Mouse (Mus musculus) kidney, adult 2 months (tissue): ENCODE measurements around the gene Sh3rf1. TPM values are rescaled to one million over a fixed set of nuclear protein-coding genes. Genes with fewer than 3 reads are reported as not detected.

Experiments used
- DNase-seq: peaks from one replicate; pipeline ENCODE4 v3.0.0; 2021
- H3K27ac ChIP-seq: fragments of 200-500 bp; 2 replicates; pipeline ENCODE4 v1.5.1; 2012; ENCODE audit warnings: low read depth, low read length, control low read depth, inconsistent platforms; ENCODE audit not compliant: insufficient read depth
- H3K27me3 ChIP-seq: fragments of 200-500 bp; replicated peaks from 2 replicates; pipeline ENCODE4 v1.6.1; 2012; ENCODE audit warnings: mild to moderate bottlenecking, moderate library complexity, low read length, inconsistent platforms; ENCODE audit not compliant: control insufficient read depth, insufficient read depth
- H3K36me3 ChIP-seq: fragments of 200-500 bp; 2 replicates; pipeline ENCODE4 v1.6.1; 2012; ENCODE audit warnings: mild to moderate bottlenecking, moderate library complexity, low read length, inconsistent platforms; ENCODE audit not compliant: control insufficient read depth, insufficient read depth
- H3K4me1 ChIP-seq: fragments of 200-500 bp; 2 replicates; pipeline ENCODE4 v1.6.1; 2011; ENCODE audit warnings: low read length; ENCODE audit not compliant: control insufficient read depth, insufficient read depth
- H3K4me3 ChIP-seq: fragments of 200-500 bp; 2 replicates; pipeline ENCODE4 v1.5.1; 2011; ENCODE audit warnings: mild to moderate bottlenecking, low read depth, low read length, control low read depth; ENCODE audit not compliant: insufficient read depth
- CTCF ChIP-seq: fragments of 200-500 bp; conservative IDR thresholded peaks from 2 replicates; pipeline ENCODE4 v1.5.1; 2011; ENCODE audit warnings: low read depth, mild to moderate bottlenecking, control low read depth, low read length, moderate library complexity, mixed read lengths; ENCODE audit not compliant: insufficient read depth, insufficient read length
- POLR2A ChIP-seq: fragments of 200-500 bp; IDR thresholded peaks from one replicate; pipeline ENCODE4 v1.6.1; 2011; ENCODE audit warnings: low read depth, low read length, control low read depth
- WGBS: fragments of 180-500 bp; shearing (Covaris S2); methylation state at CpG from one replicate; pipeline ENCODE4 v1.1.7; 2018; 5-methylcytosine and 5-hydroxymethylcytosine counted together
- polyA plus RNA-seq: library from polyadenylated mRNA; depleted of rRNA; stranded (reverse); fragments of >200 nt; gene quantifications from 2 replicates; pipeline ENCODE4 v1.2.3, GENCODE M21; 2012

Gene Sh3rf1
- polyA plus RNA-seq, 1 experiment: 14.4 TPM

DNA sequence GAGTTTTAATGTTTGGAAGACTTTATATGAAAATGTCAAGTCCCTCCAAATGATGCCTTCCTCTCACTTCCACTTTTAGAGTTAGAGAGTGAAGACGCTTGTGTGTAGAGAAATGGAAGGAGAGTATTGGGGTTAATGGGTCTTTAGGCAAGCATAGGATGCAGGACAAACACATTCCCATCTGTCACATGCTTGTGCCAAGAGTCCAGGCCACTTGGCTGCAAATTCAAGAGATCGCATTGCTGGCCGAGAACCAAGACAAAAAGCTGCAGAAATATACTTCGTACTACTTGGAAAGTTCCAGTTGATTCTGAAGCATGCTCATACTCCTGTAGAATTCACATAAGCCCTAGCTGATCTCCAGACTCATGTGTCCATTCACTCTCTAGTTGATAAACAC lies 41.7 kb upstream of the Sh3rf1 start:
- TF ChIP-seq CTCF: no peak
- no peak overlapping the region for H3K27ac ChIP-seq
- peaks cover 7% of the 10 kb centered on the region; the same call in 1 of the 2 replicates for H3K4me1 ChIP-seq
- 81% methylated on average over 4 of the region's 4 CpGs for WGBS
- H3K36me3 ChIP-seq: no peaks in the 10 kb centered on the region
- DNase-seq: no peak
- H3K27me3 ChIP-seq: no peaks in the 10 kb centered on the region
- no peak overlapping the region for H3K4me3 ChIP-seq

DNA sequence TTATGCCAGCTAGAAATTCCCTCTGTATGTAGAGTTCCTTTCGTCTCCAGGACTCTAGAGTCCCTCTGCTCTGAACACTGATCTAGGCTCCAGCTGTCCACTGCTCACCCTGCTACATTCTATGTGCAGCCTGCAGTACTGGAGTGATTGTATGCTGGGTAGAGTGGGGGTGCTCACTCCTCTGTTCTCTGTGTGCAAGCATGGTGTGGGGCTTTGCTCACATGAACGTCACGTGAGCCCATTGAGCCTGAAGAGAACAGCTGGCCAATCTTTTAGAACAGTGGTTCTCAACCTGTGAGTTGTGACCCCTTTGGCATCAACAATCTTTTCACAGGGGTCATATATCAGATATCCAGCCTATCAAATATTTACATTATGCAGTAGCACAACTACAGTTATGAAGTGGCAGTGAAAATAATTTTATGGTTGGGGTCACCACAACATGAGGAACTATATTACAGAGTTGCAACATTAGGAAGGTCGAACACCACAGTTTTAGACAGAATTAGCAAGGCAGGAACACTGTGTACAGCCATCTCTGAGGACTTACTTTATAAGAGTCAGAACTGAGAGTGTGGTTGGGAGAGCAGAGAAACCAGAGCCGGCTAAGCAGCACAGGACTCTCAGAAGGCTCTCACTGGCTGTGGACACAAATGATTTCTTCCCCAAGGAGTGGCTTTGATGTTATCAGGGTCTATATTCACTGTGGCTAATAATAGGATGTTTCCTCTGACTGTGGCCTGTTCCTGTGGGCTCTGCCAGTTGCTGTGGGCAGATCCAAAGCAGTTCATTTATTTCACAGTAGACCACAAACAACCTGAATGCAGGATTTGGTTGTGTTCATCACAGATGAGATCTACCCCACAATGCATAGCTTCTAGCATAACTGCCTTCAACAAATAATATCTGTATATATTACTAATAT lies 38.1 kb upstream of the Sh3rf1 start:
- Histone ChIP-seq H3K4me3 (no peak overlapping the region), H3K27me3 (no peaks in the 10 kb centered on the region), H3K4me1 (no peaks in the 10 kb centered on the region), H3K27ac (no peak overlapping the region), H3K36me3 (no peaks in the 10 kb centered on the region)
- TF ChIP-seq POLR2A: no peak
- no peak for TF ChIP-seq CTCF
- 74% methylated on average over 5 of the region's 5 CpGs for WGBS
- no peak for DNase-seq

DNA sequence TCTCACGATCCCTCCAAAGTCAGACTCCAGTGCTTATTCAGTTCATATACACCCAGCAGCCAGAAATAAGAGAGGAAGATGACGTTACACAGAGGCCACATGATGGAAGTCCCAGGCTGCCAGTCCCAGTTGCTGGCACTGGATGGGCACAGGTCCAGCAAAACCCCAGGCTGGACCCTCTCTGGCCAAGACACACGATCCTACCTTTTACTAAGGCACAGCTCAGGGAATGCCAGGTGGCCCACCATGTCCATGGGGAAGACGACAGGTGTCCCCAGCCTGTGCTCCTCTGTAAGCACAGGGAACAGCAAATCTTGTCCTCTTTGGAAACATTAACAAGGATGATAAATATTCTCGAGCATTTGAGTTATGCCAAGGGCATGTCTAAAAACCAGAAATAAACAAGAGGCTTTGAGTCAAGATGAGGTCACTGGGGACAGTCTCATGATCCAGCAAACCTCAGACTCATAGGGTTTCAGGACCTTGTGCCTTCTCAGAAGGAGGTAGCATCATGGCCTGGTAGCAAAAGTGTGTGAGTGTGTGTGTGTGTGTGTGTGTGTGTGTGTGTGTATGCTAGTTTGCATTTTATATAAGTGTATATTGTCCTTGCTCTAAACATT lies 29.3 kb upstream of the Sh3rf1 start:
- H3K27ac ChIP-seq: no peak overlapping the region
- DNase-seq: no peak
- no peaks in the 10 kb centered on the region for H3K27me3 ChIP-seq
- no peaks in the 10 kb centered on the region for H3K36me3 ChIP-seq
- TF ChIP-seq POLR2A (no peak), CTCF (no peak)
- 66% methylated on average over 5 of the region's 5 CpGs for WGBS
- no peak overlapping the region for H3K4me3 ChIP-seq
- H3K4me1 ChIP-seq: no peaks in the 10 kb centered on the region

DNA sequence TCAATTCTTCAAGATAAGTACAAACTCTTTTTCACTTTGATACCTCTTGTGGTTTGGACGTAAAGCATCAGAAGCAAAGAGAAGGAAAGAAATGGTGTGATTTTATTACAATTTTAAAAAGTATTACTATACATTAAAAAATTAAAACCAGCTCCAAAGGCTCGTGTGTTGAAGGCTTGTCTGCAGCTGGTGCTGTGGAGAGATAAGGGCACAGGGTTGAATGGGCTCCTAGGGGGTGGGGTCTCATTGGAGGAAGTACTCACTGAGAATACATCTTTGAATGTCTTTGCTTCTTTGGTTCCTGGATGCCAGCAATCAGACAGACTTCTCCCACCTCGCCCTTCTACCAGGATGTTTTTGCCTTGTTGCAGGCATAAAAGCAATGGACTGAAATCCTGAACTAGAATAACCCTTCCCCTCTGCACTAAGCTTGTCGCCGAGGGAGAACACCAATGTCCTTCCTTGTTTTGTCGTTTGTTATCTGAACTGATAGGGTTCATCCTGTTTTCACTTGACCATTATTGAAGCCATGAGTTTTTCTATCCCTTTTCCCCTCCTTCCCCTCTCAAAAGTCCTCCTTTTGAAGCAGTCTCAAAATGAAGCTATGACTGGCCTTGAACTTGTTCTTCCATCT lies 23.3 kb upstream of the Sh3rf1 start:
- 76% methylated on average over 6 of the region's 6 CpGs for WGBS
- TF ChIP-seq POLR2A (no peak), CTCF (no peak)

DNA sequence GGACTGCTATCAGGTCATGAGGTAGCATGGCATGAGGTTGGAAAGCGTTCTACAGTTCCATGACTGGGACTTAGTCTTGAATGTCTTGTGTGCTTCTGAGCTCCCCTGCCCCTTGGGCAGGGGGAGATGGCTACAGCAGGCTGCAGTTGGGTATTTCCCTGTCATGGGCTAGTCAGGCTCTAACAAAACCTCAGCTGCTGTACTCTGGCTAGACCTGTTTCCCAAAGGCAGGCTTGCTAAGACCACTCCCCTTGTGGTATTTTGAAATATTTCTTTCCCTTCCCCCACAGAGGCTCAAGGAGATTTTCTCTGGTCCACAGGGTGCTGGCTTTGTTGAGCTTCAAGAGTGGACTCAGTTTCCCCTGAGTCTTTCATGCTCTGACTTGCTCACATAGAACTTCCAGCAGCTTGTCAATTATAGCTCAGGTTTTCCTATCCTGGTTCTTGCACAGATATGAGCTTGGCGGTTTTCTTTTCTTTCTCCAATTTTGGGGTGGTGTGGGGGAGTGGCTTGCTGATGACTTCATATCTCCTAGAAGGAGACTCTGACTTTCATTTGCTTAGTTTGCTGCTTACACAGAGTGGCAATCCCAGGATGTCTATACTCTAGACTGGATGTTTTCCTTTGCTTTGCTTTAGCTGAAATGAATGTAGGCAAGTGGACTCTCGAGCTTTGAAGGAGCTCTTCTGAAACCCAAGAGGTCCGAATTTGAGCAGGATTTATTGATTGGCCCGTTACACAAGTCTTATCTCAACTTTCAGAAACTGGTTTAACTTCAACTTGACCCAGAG lies 20.4 kb upstream of the Sh3rf1 start:
- 85% methylated on average over 5 of the region's 5 CpGs for WGBS
- no peaks in the 10 kb centered on the region for H3K4me1 ChIP-seq
- no peak overlapping the region for H3K27ac ChIP-seq
- H3K36me3 ChIP-seq: no peaks in the 10 kb centered on the region
- H3K4me3 ChIP-seq: no peak overlapping the region
- no peak for DNase-seq
- H3K27me3 ChIP-seq: no peaks in the 10 kb centered on the region; the same call in 1 of the 2 replicates
- TF ChIP-seq CTCF (no peak), POLR2A (no peak)

More for the DNA sequence above, 23.3 kb upstream of the Sh3rf1 start:
- Histone ChIP-seq H3K27me3 (no peaks in the 10 kb centered on the region; the same call in 1 of the 2 replicates), H3K36me3 (no peaks in the 10 kb centered on the region), H3K27ac (no peak overlapping the region), H3K4me1 (no peaks in the 10 kb centered on the region), H3K4me3 (no peak overlapping the region)
- DNase-seq: no peak

DNA sequence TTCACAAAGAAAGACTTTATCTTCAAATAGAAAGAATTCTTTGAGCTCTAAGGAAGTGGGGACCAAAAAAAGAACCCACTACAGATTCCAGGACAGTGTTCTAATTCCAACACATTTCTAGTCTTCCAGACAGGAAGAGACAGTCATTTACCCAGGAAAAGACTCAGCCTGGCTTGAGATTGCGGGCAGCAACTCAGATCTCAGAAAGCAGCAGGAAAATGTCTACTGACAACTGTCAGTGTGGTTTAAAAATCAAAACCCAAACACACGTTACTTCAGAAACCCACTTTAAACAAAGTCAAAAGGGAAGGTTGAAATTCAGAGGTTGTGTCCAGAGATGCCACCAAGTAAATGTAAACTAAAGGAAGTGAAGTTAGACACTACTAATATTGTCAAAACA lies 16.8 kb upstream of the Sh3rf1 start:
- Histone ChIP-seq H3K36me3 (no peaks in the 10 kb centered on the region), H3K4me3 (no peak overlapping the region), H3K27me3 (no peaks in the 10 kb centered on the region; the same call in 1 of the 2 replicates), H3K27ac (no peak overlapping the region), H3K4me1 (no peaks in the 10 kb centered on the region)
- WGBS: 74% methylated on average over 2 of the region's 2 CpGs
- DNase-seq: no peak
- TF ChIP-seq POLR2A (no peak), CTCF (no peak)
